Mouse (Mus musculus) cerebellum, adult 9-10 months (tissue): ENCODE results near the gene Gdf15.
A peak's percentile ranks its signal among the peaks of the same experiment; 100 is the strongest.
"Not testable (repeated sequence)": the region's sequence is repeated elsewhere in the genome, so short reads cannot be mapped to it uniquely, and the experiment has no call there.

Experiments used
- DNase-seq: peaks from one replicate; pipeline ENCODE4 v3.0.0; 2022

Gdf15 gene

DNA sequence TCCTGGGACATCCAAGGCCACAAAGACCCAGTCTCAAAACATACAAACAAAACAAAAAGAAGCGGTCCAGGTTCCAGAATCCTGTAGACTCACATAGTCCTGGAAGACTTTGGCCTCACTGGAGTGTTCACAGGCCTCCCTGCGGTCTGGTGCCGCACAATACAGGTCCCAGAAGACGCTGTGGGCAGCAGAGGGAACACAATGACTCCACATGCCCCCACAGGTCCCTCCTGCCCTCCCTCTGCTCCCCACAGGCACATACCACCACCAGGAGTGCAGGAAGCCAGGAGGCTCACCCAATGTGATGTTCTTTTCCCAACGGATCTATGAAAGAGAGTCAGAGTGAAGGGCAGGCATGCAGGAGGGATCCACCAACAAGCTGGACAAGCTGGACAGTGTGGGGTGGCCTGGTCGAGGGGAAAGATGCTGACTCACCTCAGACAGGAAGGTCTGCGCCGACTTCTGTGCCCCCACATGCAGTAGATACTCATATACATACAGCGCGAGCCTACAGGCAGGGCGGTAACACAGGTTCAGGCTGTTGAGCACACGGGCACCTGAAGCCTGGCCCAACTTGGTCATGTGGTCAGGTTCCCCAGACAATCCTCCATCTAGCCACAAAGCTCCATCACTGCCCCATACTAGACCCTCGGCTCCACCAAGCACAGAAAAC is 30.0 kb downstream of the Gdf15 start:
- DNase-seq = no peak

DNA sequence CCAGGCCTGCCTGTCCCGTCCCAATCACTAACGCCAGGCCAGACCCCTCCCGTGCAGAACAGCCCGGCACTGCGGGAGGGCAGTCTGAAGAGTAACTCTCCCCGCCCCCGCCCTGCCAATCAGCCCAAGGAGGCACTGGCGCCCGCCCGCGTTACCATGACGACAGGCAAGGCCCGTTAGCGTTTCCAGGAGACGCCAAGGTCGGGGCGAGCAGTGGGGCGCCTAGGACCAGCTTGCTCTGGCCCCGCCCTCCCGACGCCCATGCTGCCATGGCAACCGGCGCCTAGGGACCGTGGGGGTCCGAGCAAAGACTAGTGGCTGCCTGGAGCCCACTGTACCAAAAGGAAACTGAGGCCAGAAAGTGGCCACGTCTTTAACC is 31.0 kb downstream of the Gdf15 start:
- peak; percentile 78 for DNase-seq

DNA sequence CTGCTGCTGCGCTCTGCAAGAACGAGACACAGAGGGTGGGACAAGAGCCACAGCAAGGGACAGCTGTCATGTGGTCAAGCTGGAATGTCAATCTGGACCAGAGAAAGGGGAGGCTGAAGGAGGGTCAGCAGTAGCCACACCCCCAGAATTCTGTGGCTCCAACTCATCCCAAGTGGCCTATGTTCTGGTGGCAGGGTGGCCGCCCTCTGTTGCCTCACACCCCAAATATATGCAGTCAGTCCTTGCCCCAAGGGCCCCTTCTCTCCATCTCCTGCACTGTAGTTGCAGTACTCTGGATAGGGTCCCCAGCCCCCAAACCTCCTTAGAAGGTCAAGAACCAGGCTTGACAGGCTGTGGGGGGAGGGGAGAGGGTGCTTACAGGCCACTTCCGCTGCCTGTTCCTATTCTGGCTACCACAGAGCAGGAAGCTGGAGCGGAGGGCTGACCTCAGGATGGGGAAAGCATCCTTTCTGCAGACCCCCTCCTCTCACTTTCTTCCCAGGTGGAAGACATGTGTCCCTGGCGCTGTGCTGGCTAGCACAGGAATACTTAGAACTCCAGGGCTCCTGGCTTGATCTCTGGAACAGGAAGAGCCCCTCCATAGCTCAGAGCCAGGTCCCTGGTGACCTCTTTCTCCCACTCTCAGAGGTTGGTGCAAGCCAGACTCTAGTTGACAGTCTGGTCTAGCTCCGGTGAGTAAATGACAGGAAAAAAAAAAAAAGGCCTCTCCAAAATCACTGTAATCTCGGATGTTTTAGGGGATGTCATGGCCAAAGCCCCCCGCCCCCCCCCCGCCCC is 31.6 kb downstream of the Gdf15 start:
- DNase-seq = peak; percentile 51

DNA sequence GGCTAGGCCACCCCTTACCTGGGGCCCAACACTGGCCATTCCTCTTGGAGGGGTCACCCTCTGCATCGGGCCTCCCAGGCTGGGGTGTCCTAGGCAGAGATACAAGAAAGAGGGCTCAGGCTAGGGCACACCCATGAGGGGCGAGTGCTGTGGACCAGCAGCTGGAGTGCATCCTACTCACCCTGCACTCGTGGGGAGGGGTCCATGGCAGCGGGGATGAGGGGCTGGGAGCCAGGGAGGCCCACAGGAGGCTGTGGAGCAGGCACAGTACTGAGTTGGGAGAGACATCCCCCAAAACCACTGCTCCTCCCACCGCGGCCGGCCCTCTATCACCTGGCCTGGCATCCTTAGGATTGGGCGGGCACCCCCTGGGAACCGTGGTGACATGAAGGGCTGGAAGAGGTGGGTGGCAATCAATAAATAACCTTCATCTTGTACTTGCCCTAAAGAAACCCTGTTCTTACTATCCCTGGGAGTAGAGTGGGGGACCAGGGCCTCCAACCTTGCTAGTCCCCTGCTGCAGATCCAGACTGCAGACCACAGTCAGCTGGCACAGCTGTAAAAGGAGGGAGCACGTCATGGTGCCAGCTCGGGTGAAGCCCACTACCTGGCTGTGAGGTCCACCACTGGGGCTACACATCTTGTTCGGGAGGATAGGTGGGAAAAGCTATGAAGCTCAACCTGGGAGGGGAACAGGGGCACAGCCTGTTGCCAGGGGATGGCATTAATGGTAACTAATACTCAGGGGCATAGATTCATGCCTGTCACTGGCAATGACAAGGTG is 32.6 kb downstream of the Gdf15 start:
- peak; percentile 55 for DNase-seq

DNA sequence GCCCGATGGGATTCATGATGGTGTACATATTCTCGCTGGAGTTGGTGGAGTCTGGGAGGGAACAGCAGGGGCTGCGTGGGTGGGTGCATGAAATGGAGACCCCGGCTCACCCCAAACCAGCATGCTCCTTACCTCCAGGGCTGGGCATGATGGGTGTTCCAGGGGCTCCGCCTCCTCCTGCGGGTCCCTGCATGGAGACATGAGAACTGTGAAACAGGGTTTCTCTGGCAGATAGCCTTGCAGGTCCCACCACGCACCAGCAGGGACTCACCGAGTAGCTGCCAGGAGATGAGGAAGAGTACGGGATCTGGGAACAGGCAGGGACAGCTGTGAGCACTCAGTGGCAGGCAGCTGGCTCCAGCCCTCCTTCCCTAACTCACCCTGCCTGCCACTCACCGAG is 33.5 kb downstream of the Gdf15 start:
- DNase-seq = no peak

DNA sequence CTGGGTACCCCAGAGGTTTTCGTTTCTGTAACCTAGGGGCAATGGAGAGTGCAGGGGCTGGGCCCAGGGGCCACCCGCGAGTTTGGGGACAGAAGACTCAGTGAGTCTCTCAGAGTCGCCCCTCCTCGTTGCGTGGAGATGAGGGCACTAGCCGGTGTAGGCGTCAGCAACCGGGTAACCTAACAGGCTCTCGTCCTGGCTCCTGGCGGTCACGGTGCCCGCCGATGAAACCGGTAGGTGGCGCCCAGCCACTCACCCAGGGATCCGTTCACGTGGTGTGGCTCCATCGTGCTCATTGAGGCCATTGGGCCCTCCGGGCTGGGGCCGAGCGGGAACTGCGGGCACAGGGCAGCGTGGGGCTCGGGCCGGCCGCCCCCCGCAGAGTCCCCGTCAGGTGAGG is 34.0 kb downstream of the Gdf15 start:
- DNase-seq = peak; percentile 92

DNA sequence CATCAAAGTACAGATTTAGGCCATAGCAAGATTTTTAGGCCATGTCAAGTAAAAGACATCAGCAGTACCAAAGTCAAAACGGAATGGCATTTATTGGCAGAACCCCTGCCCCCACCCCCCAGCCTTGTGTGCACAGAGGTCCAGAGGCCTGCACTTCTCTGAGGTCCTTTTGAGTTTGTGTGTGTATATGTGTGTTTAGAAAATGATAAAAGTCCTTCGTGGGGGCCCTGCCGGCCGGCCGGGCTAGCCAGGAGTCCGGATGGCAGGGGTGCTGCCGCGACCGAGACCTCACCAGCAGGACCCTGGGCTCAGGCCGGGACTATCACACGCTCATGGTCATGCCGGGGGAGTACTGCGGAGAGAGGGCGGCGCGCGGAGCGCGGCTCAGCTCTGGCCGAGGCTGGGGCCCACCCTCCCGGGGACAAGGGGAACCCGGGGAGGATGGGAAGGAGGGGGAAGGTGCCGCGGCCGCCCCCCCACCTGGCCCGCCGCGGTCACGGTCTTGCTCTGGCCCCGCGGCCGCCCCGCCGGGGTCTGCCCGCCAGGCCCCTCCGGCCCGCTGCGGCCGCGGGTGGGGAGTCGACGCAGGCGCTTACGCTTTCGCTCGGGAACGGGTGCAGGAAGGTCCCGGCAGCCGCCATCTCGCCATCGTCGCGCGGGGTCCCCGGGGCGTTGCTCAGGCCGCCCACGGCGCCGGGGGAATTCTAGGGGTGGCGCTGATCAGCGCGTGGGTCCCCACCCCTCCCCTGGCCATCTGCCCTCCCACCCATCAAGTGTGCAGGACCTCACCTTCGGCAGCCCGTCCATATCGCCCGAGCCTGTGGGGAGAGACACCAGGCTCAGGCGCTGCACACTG is 34.6 kb downstream of the Gdf15 start:
- no peak for DNase-seq

DNA sequence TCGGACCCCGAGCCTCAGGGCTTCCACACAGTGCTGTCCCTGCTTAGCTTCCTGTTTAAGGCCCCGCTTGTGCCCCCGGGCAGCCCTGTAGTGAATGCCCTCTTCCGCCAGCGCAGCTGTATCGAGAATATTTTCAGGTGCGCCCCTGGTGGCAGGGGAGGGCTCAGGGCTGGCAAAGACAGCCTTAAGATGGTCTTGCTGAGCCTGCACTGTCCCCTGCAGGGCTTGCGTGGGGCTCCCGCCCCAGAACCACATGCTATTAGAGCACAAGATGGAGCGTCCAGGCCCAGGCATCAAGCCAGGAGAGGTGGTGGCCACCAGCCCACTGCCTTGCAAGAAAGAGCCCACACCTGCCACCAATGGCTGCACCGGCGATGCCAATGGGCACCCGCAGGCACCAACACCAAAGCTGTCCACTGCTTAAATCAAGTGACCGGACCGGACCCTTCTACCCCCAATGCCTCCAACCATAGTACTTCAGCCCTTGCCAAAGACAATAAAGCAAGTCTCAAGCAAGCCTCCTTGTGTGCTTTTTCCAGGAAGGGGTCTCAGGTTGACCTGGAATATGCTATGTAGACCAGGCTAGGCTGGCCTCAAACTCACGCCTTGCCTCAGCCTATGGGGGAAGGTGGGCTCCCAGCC is 35.4 kb downstream of the Gdf15 start:
- peak; percentile 72 for DNase-seq

DNA sequence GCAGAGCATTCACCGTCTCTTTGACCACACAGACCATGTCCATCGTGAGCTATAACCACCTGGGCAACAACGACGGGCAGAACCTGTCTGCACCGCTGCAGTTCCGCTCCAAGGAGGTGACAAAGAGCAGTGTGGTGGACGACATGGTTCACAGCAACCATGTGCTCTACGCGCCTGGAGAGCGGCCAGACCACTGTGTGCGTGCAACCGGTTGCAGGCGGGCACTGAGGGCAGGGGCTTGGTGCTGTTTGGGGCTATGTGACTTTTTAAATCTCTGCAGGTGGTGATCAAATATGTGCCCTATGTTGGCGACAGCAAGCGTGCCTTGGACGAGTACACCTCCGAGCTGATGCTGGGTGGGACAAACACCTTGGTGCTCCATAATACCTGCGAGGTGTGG is 36.0 kb downstream of the Gdf15 start:
- no peak for DNase-seq

DNA sequence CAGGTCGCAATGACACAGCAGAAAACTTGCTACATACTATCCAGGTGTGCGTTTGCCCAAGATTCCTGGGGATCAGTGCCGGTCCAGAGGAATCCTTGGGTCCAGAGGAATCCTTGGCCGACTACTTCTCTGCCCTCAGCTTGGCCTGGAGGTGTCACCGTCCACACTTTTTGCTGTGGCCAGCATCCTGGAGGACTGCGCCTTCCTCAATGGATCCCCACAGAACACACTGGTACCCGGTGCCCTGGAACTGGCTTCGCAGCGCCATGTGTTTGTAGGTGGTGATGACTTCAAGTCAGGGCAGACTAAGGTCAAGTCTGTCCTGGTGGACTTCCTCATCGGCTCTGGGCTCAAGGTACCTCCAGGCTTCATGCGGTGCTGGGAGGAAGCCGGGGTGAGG is 36.4 kb downstream of the Gdf15 start:
- no peak for DNase-seq

DNA sequence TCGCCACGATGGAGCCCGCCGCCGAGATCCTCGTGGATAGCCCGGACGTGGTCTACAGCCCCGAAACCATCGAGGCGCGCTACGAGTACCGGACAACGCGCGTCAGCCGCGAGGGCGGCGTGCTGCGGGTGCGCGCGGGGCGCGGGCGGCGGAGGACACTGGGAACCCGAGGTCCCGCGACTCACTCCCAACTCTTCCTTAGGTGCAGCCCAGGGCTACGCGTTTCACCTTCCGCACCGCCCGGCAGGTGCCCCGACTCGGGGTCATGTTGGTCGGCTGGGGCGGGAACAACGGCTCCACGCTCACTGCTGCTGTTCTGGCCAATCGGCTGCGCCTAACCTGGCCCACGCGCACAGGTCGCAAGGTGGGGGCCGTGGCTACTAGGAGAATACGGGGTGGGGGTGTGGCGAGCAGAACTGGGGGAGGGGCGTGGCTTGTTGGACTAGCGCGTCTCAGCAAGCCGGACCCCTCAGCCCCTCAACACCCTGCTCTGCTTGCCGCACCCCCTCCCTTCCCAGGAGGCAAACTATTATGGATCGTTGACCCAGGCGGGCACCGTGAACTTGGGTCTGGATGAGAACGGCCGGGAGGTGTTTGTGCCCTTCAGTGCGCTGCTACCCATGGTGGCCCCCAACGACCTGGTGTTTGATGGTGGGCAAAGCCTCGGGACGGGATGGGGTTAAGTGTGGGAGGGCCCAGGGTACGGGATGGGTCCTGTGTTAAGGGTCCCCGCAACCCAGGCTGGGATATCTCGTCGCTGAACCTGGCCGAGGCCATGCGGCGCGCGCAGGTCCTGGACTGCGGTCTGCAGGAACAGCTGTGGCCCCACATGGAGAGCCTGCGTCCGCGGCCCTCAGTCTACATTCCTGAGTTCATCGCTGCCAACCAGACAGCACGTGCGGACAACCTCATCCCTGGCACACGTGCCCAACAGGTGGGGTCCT is 37.4 kb downstream of the Gdf15 start:
- no peak for DNase-seq

DNA sequence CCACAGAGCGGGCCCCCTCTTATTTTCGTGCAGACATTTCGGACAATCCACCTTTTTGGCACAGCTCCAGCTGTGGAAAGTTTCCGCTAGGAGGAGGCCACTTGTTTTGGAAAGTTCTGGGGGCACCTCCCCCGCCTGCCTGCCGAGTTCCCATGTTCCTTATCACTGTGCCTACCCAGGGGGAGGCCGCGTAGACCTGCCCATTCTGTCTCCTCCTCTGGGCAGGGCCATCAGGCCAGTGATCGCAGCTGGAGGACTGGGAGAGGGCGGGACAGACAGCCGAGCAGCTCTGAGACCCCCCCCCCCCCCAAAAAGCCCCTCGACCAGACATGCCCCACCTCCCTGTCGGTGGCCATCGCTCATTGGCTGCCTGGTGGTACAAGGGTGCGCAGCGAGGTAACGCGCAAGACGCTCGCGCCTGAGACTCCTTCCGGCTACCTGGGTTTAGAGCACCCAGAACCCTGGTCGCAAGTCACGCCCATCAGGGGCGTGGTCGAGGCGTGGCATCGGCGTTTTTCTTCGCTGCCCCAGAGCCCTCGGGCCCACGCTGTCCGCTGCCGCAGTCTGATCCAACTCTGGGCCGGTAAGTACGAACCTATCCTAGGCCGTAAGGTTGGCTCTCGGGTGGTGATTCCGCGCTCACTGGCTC is 38.2 kb downstream of the Gdf15 start, which contains the start of gene Isyna1:
TSS of gene Isyna1 (plus strand) at position 413 of the 649 bp plus-strand sequence.
- peak; percentile 72 for DNase-seq

DNA sequence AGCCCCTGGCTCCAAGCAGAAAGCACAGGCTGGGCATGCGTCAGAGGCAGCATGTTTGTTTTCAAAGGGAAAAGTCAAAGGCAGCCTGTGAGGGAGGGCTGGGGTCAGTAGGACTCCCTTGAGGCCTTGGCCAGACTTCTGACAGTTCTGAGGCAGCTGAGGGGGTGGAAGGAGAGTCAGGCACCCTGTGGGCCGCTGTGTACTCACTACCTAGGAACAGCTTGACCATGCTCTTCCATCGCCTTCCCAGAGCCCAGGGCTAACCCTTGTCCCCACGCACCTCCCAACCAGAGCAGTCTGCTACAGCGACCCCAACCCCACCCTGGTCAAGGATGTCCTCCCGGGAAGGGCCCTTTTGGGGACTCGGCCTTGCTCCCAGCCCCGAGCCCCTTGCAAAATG is 39.1 kb downstream of the Gdf15 start:
- no peak for DNase-seq

DNA sequence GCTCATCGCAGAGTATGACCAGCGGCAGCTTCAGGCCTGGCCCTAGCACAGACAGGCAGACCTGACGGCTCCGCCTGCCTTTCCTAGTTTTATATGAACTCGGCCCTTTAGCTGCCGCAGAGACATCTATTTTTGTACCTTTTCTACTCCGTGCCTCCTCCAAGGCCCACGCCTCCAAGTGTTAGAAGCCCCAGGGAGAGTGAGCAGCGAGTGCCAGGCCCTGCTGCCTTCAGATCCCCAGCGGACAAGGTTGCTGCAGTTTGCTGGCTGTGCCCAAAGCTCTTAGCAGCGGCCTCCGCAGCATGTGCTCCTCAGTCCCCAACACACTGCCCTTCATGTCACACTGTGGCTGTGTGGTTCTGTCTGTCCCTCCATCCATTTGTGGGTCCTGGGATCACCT is 40.7 kb downstream of the Gdf15 start:
- no peak for DNase-seq

DNA sequence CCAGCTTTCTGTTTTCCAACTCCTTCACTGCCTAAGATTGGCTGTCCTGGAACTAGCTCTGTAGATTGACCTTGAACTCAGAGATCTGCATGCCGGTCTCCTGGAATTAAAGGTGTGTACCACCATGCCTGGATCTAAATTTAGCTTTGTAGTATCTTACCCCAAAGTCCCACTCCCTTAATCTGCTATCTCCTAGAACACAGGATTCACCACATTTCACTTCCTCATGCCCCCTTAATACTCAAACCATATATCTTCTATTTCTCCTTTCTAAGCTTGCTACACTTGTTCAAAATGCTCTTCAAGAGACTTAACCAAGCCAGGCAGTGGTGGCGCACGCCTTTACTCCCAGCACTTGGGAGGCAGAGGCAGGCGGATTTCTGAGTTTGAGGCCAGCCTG is 44.3 kb downstream of the Gdf15 start:
- not testable (repeated sequence) for DNase-seq

DNA sequence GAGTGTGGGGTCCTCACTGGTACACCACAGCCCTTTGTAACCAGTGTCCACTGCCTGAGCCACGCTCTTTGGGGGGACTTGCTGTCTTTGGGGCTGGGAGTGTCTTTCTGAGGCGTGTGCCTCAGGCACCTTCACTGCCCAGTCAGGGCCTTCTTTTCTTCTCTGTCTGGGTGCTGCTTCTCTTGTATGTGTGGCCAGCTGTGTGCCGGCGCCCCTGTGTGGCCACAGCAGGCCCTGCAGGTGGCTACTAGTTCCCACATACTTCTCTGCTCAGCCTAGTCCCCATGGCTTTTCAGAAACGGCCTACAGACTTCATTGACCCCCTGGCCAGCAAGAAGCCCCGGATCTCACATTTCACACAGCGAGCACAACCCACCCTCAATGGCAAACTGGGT is 47.0 kb downstream of the Gdf15 start:
- DNase-seq = peak; percentile 77

DNA sequence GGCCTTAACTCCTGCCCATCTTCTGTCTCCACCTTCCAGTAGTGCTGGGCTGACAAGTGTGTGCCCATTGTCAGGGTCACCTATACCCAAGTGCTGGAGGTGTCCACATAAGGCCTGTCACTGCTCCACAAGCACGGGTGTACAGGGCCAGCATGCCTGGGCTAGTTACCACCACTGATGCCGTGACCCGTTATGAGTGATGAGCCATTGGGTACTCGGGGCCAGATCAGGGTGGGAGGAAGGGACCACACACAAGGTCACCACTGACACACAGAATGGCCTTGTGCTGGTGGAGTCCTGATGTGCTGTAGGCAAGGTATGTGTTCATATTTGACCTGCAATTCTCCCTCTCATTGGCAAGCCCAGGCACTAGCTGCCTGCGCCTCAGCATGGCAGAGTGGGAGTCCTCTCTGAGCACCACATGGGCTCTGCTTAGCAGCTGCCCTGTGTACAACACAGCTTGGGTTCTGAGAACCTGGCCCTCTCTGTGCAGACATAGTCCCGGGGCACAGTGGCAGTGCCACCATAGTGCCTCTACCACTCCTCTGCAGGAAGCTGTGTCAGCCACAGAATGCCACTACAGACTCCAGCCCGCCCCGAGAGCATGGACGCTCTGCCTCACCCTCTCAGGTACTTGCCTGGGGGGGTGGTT is 47.5 kb downstream of the Gdf15 start:
- DNase-seq = no peak

DNA sequence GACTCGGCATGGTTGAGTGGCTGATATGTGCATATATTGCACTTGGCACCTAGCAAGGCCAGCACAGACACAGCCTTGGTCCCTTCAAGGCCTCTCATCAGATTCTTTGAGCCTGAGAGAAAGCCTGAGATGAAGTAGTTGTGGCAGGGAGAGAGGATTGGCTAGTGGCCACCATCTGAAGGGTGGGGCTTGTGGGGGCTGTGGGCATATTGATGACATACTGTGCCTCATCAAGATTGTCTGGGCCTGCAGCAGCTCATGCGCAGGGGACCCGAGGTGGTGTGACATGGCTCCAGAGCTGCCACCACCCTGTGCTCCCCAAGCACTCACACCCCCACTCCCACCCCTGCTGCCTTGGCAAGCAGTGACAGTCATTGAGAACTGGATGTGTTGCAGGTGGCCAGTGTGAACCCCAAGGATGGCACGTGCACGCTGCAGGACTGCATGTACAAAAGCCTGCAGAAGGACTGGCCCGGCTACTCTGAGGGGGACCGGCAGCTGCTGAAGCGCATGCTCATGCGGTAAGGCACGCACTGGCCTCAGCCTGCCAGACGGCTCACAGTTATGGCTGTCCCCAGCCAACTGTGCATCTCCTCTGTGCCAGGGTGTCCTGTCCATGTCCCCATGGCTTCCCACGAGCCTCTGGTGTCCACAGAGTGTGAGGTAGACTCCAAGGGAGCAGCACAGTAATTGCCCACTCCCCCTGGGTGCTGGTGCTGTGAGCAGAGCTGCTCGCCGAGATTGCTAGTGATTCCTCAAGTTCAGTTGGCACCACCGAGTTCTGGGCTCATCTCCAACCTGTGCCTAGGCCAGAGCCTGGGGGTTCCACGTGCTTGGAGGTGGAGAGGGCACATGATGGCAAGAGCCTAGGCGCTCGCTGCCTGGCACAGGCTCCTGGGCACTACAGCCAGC is 48.5 kb downstream of the Gdf15 start:
- peak; percentile 87 for DNase-seq
